Mouse (Mus musculus) intestine, embryonic 14.5 days (tissue): ENCODE data around the gene Hif3a. TPM values are rescaled to one million over a fixed set of nuclear protein-coding genes. Genes with fewer than 3 reads are reported as not detected.

ENCODE experiments used
- ATAC-seq: fragments of 200-750 bp; cut with Nextera tagmentation; replicated peaks from 2 replicates; pipeline ENCODE4 v1.8.0; 2017; ENCODE audit warnings: low read depth, moderate number of reproducible peaks, moderate TSS enrichment, moderate library complexity; ENCODE audit not compliant: low FRiP score, low TSS enrichment
- DNase-seq: peaks from one replicate; pipeline ENCODE4 v3.0.0-alpha.2; 2018; ENCODE audit warnings: low spot score
- H3K27ac ChIP-seq: fragments of 300-500 bp; sonication (generic); 2 replicates; pipeline ENCODE4 v1.5.1; 2014; ENCODE audit warnings: low read depth, mild to moderate bottlenecking, control low read depth
- H3K27me3 ChIP-seq: fragments of 300-500 bp; sonication (generic); replicated peaks from 2 replicates; pipeline ENCODE4 v1.6.1; 2014; ENCODE audit warnings: low read length, control low read depth; ENCODE audit not compliant: control insufficient read depth, insufficient read depth
- H3K36me3 ChIP-seq: fragments of 300-500 bp; sonication (generic); 2 replicates; pipeline ENCODE4 v1.6.1; 2014; ENCODE audit warnings: low read length, control low read depth; ENCODE audit not compliant: control insufficient read depth, insufficient read depth
- H3K4me1 ChIP-seq: fragments of 300-500 bp; sonication (generic); replicated peaks from 2 replicates; pipeline ENCODE4 v1.6.1; 2014; ENCODE audit warnings: low read length, control low read depth, mixed read lengths; ENCODE audit not compliant: control insufficient read depth, insufficient read depth
- H3K4me2 ChIP-seq: fragments of 300-500 bp; sonication (generic); 2 replicates; pipeline ENCODE4 v1.6.1; 2014; ENCODE audit warnings: low read length
- H3K4me3 ChIP-seq: fragments of 300-500 bp; sonication (generic); 2 replicates; pipeline ENCODE4 v1.5.1; 2014; ENCODE audit warnings: low read depth, low read length, control low read depth, mixed read lengths
- H3K9ac ChIP-seq: fragments of 300-500 bp; sonication (generic); 2 replicates; pipeline ENCODE4 v1.6.1; 2014; ENCODE audit warnings: mild to moderate bottlenecking, low read length
- H3K9me3 ChIP-seq: fragments of 300-500 bp; sonication (generic); 2 replicates; pipeline ENCODE4 v1.6.1; 2016; ENCODE audit warnings: low read length, control low read depth; ENCODE audit not compliant: control insufficient read depth
- whole genome bisulfite sequencing: fragments of 180-500 bp; shearing (Covaris S2); extraction: QIAGEN DNeasy Blood & Tissue Kit; methylation state at CpG from one replicate; pipeline ENCODE4 v1.1.7; 2014; 5-methylcytosine and 5-hydroxymethylcytosine counted together
- polyA plus RNA-seq: library from polyadenylated mRNA; unstranded; fragments of >200 nt; fragmentation: Nextera tagmentation; extraction: Ambion mirVana; gene quantifications from 2 replicates; pipeline ENCODE4 v1.2.1, GENCODE M21; 2014

The Hif3a gene
- polyA plus RNA-seq, 1 experiment from 2014 or later, result 58.2 TPM

GRCm38 (mm10) chr7:17009326-17010009 is 52.8 kb downstream of the Hif3a start:
- Histone ChIP-seq H3K27me3 (no peaks in the 10 kb centered on the region), H3K36me3 (peaks cover 100% of the 10 kb centered on the region)
- ATAC-seq, result no peak

GRCm38 (mm10) chr7:17007300-17007699 is 54.9 kb downstream of the Hif3a start:
- Histone ChIP-seq H3K9ac (no peak overlapping the region), H3K4me3 (no peak overlapping the region), H3K4me1 (no peaks in the 10 kb centered on the region), H3K36me3 (peaks cover 86% of the 10 kb centered on the region), H3K9me3 (no peaks in the 10 kb centered on the region), H3K27me3 (no peaks in the 10 kb centered on the region), H3K27ac (no peak overlapping the region), H3K4me2 (no peak overlapping the region)
- ATAC-seq (no peak), DNase-seq (no peak)
- 86% methylated on average over 4 of the region's 4 CpGs for WGBS

More at GRCm38 (mm10) chr7:17009326-17010009, 52.8 kb downstream of the Hif3a start:
- no peaks in the 10 kb centered on the region for H3K9me3 ChIP-seq
- no peak overlapping the region for H3K27ac ChIP-seq
- whole genome bisulfite sequencing, result 91% methylated on average over 16 of the region's 16 CpGs
- no peak for DNase-seq
- H3K4me3 ChIP-seq, result no peak overlapping the region
- no peak overlapping the region for H3K4me2 ChIP-seq
- no peaks in the 10 kb centered on the region for H3K4me1 ChIP-seq
- no peak overlapping the region for H3K9ac ChIP-seq

DNA sequence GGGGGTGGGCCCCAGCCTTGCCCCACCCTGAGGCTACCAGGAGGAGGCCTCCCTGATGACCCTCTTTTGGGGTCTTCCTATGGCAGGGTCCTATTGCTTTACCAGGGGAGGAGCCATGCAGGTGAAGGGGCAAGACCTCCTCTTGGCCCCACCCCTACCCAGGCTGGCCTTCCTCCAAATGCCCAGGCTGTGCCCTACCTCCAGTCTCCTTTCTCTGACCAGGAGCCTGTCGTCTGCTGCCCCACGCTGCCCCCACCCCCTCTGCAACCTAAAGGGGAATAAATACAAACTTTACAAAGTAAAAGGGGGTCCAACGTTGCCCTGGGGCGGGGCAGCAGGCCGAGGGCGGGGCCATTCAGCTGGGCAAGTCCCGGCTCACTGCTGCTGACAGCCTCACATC is 57.5 kb downstream of the Hif3a start:
- no peaks in the 10 kb centered on the region for H3K4me1 ChIP-seq
- no peaks in the 10 kb centered on the region for H3K27me3 ChIP-seq
- 82% methylated on average over 7 of the region's 7 CpGs for WGBS
- H3K9me3 ChIP-seq, result no peaks in the 10 kb centered on the region
- no peak overlapping the region for H3K27ac ChIP-seq
- DNase-seq, result no peak
- H3K9ac ChIP-seq, result no peak overlapping the region
- H3K36me3 ChIP-seq, result peaks cover 77% of the 10 kb centered on the region
- no peak for ATAC-seq
- no peak overlapping the region for H3K4me3 ChIP-seq
- no peak overlapping the region for H3K4me2 ChIP-seq

- Histone ChIP-seq H3K36me3 (peaks cover 74% of the 10 kb centered on the region), H3K27ac (0 out of 2 replicates have a peak overlapping the region, but pooled peaks have one; percentile 18), H3K27me3 (no peaks in the 10 kb centered on the region), H3K4me2 (no peak overlapping the region), H3K9me3 (no peaks in the 10 kb centered on the region), H3K4me3 (no peak overlapping the region), H3K9ac (no peak overlapping the region), H3K4me1 (no peaks in the 10 kb centered on the region)
- 83% methylated on average over 7 of the region's 7 CpGs for WGBS
- DNase-seq (no peak), ATAC-seq (no peak)
These were observed 58.8 kb downstream of the Hif3a start for GRCm38 (mm10) chr7:17003230-17003960.

GRCm38 (mm10) chr7:17002375-17003195 is 59.6 kb downstream of the Hif3a start:
- H3K4me1 ChIP-seq, result peaks cover under 1% of the 10 kb centered on the region; the same call in 1 of the 2 replicates
- no peaks in the 10 kb centered on the region for H3K9me3 ChIP-seq
- peaks cover 74% of the 10 kb centered on the region for H3K36me3 ChIP-seq
- no peaks in the 10 kb centered on the region for H3K27me3 ChIP-seq
- H3K9ac ChIP-seq, result no peak overlapping the region
- no peak overlapping the region for H3K4me2 ChIP-seq
- H3K4me3 ChIP-seq, result no peak overlapping the region
- ATAC-seq (peak; percentile 64), DNase-seq (peak; percentile 97)
- WGBS, result 12% methylated on average over 7 of the region's 7 CpGs
- no peak overlapping the region; the same call in 1 of the 2 replicates for H3K27ac ChIP-seq

GRCm38 (mm10) chr7:16999650-17000049 is 62.6 kb downstream of the Hif3a start:
- ATAC-seq (no peak), DNase-seq (peak; percentile 99)
- Histone ChIP-seq H3K9ac (no peak overlapping the region), H3K9me3 (no peaks in the 10 kb centered on the region), H3K27me3 (no peaks in the 10 kb centered on the region), H3K4me3 (no peak overlapping the region), H3K36me3 (peaks cover 60% of the 10 kb centered on the region), H3K4me2 (no peak overlapping the region), H3K27ac (no peak overlapping the region), H3K4me1 (peaks cover 26% of the 10 kb centered on the region)
- whole genome bisulfite sequencing, result 35% methylated on average over 4 of the region's 4 CpGs

DNA sequence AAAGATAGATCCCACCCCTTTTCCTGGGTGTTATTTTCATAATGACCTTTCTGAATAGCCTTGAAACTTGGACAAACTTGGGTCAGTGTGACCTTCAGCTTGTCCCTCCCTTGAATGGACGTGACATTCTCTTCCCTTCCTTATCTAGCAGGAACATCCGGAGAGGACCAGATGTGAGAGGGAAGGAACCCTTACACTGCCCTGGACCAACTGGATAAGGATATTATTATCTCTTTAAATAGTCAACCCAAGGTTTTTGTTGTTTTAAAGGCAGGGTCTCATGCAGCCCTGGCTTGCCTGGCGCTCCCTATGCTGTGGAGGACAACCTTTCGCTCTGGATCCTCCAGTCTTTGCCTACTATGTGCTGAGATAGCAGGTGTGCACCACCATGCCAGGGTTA is 63.0 kb downstream of the Hif3a start:
- no peaks in the 10 kb centered on the region for H3K27me3 ChIP-seq
- no peak overlapping the region for H3K27ac ChIP-seq
- no peaks in the 10 kb centered on the region for H3K9me3 ChIP-seq
- 64% methylated on average over 4 of the region's 4 CpGs for WGBS
- H3K4me2 ChIP-seq, result no peak overlapping the region
- ATAC-seq (no peak), DNase-seq (no peak)
- H3K4me3 ChIP-seq, result no peak overlapping the region
- H3K36me3 ChIP-seq, result peaks cover 56% of the 10 kb centered on the region
- no peak overlapping the region for H3K9ac ChIP-seq
- peaks cover 26% of the 10 kb centered on the region for H3K4me1 ChIP-seq

- Histone ChIP-seq H3K9me3 (no peaks in the 10 kb centered on the region), H3K4me2 (peak overlapping the region; percentile 91), H3K9ac (peak overlapping the region; percentile 85; the same call in 1 of the 2 replicates), H3K4me3 (peak overlapping the region; percentile 93), H3K4me1 (peaks cover 48% of the 10 kb centered on the region), H3K36me3 (peaks cover 40% of the 10 kb centered on the region), H3K27me3 (no peaks in the 10 kb centered on the region), H3K27ac (no peak overlapping the region)
- ATAC-seq (no peak), DNase-seq (no peak)
- WGBS, result 81% methylated on average over 4 of the region's 4 CpGs
These were observed 66.9 kb downstream of the Hif3a start for GRCm38 (mm10) chr7:16995345-16995744.
